Mouse (Mus musculus) limb, embryonic 12.5 days (tissue): ENCODE measurements at regions not wholly inside any gene's neighbourhood (a gene's known extent, or its start where the extent isn't known, plus 50 kb on each side); places are given as distances from the start of the nearest gene placed in this dataset.
"Not testable (repeated sequence)": the region's sequence is repeated elsewhere in the genome, so short reads cannot be mapped to it uniquely, and the experiment has no call there.

Source experiments
- ATAC-seq: fragments of 200-750 bp; cut with Nextera tagmentation; 2 replicates; pipeline ENCODE4 v1.8.0; 2017; ENCODE audit warnings: low read depth, moderate TSS enrichment; ENCODE audit not compliant: insufficient number of reproducible peaks, insufficient read depth, low FRiP score, low TSS enrichment
- H3K27ac ChIP-seq: fragments of 300-500 bp; sonication (generic); 2 replicates; pipeline ENCODE4 v1.5.1; 2016; ENCODE audit warnings: mild to moderate bottlenecking, moderate library complexity
- H3K27me3 ChIP-seq: fragments of 300-500 bp; sonication (generic); 2 replicates; pipeline ENCODE4 v1.6.1; 2016; ENCODE audit warnings: mild to moderate bottlenecking, moderate library complexity
- H3K36me3 ChIP-seq: fragments of 300-500 bp; sonication (generic); 2 replicates; pipeline ENCODE4 v1.6.1; 2016; ENCODE audit warnings: mild to moderate bottlenecking, moderate library complexity
- H3K4me1 ChIP-seq: fragments of 300-500 bp; sonication (generic); replicated peaks from 2 replicates; pipeline ENCODE4 v1.6.1; 2016
- H3K4me2 ChIP-seq: fragments of 300-500 bp; sonication (generic); 2 replicates; pipeline ENCODE4 v1.6.1; 2016; ENCODE audit warnings: mild to moderate bottlenecking, moderate library complexity
- H3K4me3 ChIP-seq: fragments of 300-500 bp; sonication (generic); replicated peaks from 2 replicates; pipeline ENCODE4 v1.5.1; 2016; ENCODE audit warnings: mild to moderate bottlenecking
- H3K9ac ChIP-seq: fragments of 300-500 bp; sonication (generic); replicated peaks from 2 replicates; pipeline ENCODE4 v1.6.1; 2016; ENCODE audit warnings: mild to moderate bottlenecking, moderate library complexity
- H3K9me3 ChIP-seq: fragments of 300-500 bp; sonication (generic); 2 replicates; pipeline ENCODE4 v1.6.1; 2016; ENCODE audit warnings: mild to moderate bottlenecking, moderate library complexity
- WGBS: fragments of 180-500 bp; shearing (Covaris S2); methylation state at CpG from one replicate; pipeline ENCODE4 v1.1.7; 2016; 5-methylcytosine and 5-hydroxymethylcytosine counted together

GRCm38 (mm10) chr19:18015371-18015770, 177.9 kb upstream of the Pcsk5 start:
- Histone ChIP-seq H3K4me1 (no peaks in the 10 kb centered on the region), H3K9ac (no peak overlapping the region), H3K9me3 (no peaks in the 10 kb centered on the region), H3K36me3 (no peaks in the 10 kb centered on the region), H3K4me3 (no peak overlapping the region), H3K27ac (no peak overlapping the region), H3K27me3 (no peaks in the 10 kb centered on the region), H3K4me2 (no peak overlapping the region)
- 85% methylated on average over 1 of the region's 1 CpGs for WGBS
- ATAC-seq = no peak

GRCm38 (mm10) chr19:18012029-18012428, 174.6 kb upstream of the Pcsk5 start:
- no peaks in the 10 kb centered on the region for H3K36me3 ChIP-seq
- no peaks in the 10 kb centered on the region for H3K9me3 ChIP-seq
- 78% methylated on average over 7 of the region's 7 CpGs for WGBS
- ATAC-seq = no peak
- no peaks in the 10 kb centered on the region for H3K4me1 ChIP-seq
- H3K4me2 ChIP-seq = no peak overlapping the region
- H3K4me3 ChIP-seq = no peak overlapping the region
- H3K27me3 ChIP-seq = no peaks in the 10 kb centered on the region
- no peak overlapping the region for H3K9ac ChIP-seq
- no peak overlapping the region for H3K27ac ChIP-seq

GRCm38 (mm10) chr19:17997561-17997960, 160.1 kb upstream of the Pcsk5 start:
- ATAC-seq = no peak
- H3K27ac ChIP-seq = no peak overlapping the region
- WGBS = 86% methylated on average over 3 of the region's 3 CpGs

GRCm38 (mm10) chr19:17983416-17983815, 146.0 kb upstream of the Pcsk5 start:
- H3K36me3 ChIP-seq = no peaks in the 10 kb centered on the region
- no peak overlapping the region for H3K27ac ChIP-seq
- no peaks in the 10 kb centered on the region for H3K4me1 ChIP-seq
- no peak overlapping the region for H3K4me3 ChIP-seq
- no peak overlapping the region for H3K9ac ChIP-seq
- no peaks in the 10 kb centered on the region for H3K27me3 ChIP-seq
- no peaks in the 10 kb centered on the region for H3K9me3 ChIP-seq
- WGBS = 90% methylated on average over 1 of the region's 1 CpGs
- no peak for ATAC-seq
- no peak overlapping the region for H3K4me2 ChIP-seq

More at GRCm38 (mm10) chr19:17997561-17997960, 160.1 kb upstream of the Pcsk5 start:
- H3K4me2 ChIP-seq = no peak overlapping the region
- H3K4me3 ChIP-seq = no peak overlapping the region
- H3K27me3 ChIP-seq = no peaks in the 10 kb centered on the region
- H3K9me3 ChIP-seq = no peaks in the 10 kb centered on the region
- no peaks in the 10 kb centered on the region for H3K36me3 ChIP-seq
- H3K9ac ChIP-seq = no peak overlapping the region
- H3K4me1 ChIP-seq = no peaks in the 10 kb centered on the region

- no peaks in the 10 kb centered on the region for H3K36me3 ChIP-seq
- H3K4me3 ChIP-seq = no peak overlapping the region
- no peak overlapping the region for H3K27ac ChIP-seq
- ATAC-seq = no peak
- H3K4me1 ChIP-seq = no peaks in the 10 kb centered on the region
- H3K27me3 ChIP-seq = no peaks in the 10 kb centered on the region
- no peak overlapping the region for H3K9ac ChIP-seq
- WGBS = 91% methylated on average over 1 of the region's 1 CpGs
- no peaks in the 10 kb centered on the region for H3K9me3 ChIP-seq
- H3K4me2 ChIP-seq = no peak overlapping the region
These were observed 128.1 kb upstream of the Pcsk5 start for GRCm38 (mm10) chr19:17965566-17965965.

- Histone ChIP-seq H3K27ac (no peak overlapping the region), H3K4me2 (no peak overlapping the region), H3K27me3 (no peaks in the 10 kb centered on the region), H3K9me3 (no peaks in the 10 kb centered on the region), H3K36me3 (no peaks in the 10 kb centered on the region), H3K9ac (no peak overlapping the region), H3K4me3 (no peak overlapping the region), H3K4me1 (no peaks in the 10 kb centered on the region)
- no peak for ATAC-seq
These were observed 121.0 kb upstream of the Pcsk5 start for GRCm38 (mm10) chr19:17958440-17958839.

GRCm38 (mm10) chr19:17932665-17933064, 95.2 kb upstream of the Pcsk5 start:
- no peaks in the 10 kb centered on the region for H3K36me3 ChIP-seq
- no peak overlapping the region for H3K9ac ChIP-seq
- no peak overlapping the region for H3K4me3 ChIP-seq
- H3K4me2 ChIP-seq = no peak overlapping the region
- no peaks in the 10 kb centered on the region for H3K9me3 ChIP-seq
- no peak for ATAC-seq
- H3K27ac ChIP-seq = no peak overlapping the region
- 74% methylated on average over 4 of the region's 4 CpGs for WGBS
- H3K4me1 ChIP-seq = no peaks in the 10 kb centered on the region
- H3K27me3 ChIP-seq = no peaks in the 10 kb centered on the region

GRCm38 (mm10) chr19:17927121-17927520, 89.7 kb upstream of the Pcsk5 start:
- H3K4me3 ChIP-seq, H3K4me2 ChIP-seq, H3K9ac ChIP-seq, H3K36me3 ChIP-seq, H3K27me3 ChIP-seq, H3K9me3 ChIP-seq, ATAC-seq, H3K27ac ChIP-seq, H3K4me1 ChIP-seq: not testable (repeated sequence)
- 94% methylated on average over 8 of the region's 8 CpGs for WGBS

GRCm38 (mm10) chr19:17907579-17907978, 70.1 kb upstream of the Pcsk5 start:
- no peak for ATAC-seq
- Histone ChIP-seq H3K4me2 (no peak overlapping the region), H3K4me1 (no peaks in the 10 kb centered on the region), H3K4me3 (no peak overlapping the region), H3K36me3 (no peaks in the 10 kb centered on the region), H3K9me3 (0 out of 2 replicates have a peak, but pooled peaks cover 11% of the 10 kb centered on the region), H3K27me3 (no peaks in the 10 kb centered on the region), H3K9ac (no peak overlapping the region), H3K27ac (no peak overlapping the region)
- 76% methylated on average over 1 of the region's 1 CpGs for WGBS

GRCm38 (mm10) chr19:17904120-17904519, 66.7 kb upstream of the Pcsk5 start:
- no peak for ATAC-seq
- H3K9me3 ChIP-seq = 0 out of 2 replicates have a peak, but pooled peaks cover 4% of the 10 kb centered on the region
- 94% methylated on average over 3 of the region's 3 CpGs for WGBS
- no peaks in the 10 kb centered on the region for H3K4me1 ChIP-seq
- H3K36me3 ChIP-seq = no peaks in the 10 kb centered on the region
- H3K4me3 ChIP-seq = no peak overlapping the region
- no peaks in the 10 kb centered on the region for H3K27me3 ChIP-seq
- H3K4me2 ChIP-seq = no peak overlapping the region
- no peak overlapping the region for H3K27ac ChIP-seq
- no peak overlapping the region for H3K9ac ChIP-seq

GRCm38 (mm10) chr19:17892615-17893014, 55.2 kb upstream of the Pcsk5 start:
- Histone ChIP-seq H3K27ac (no peak overlapping the region), H3K36me3 (no peaks in the 10 kb centered on the region), H3K4me2 (no peak overlapping the region), H3K9me3 (no peaks in the 10 kb centered on the region), H3K4me3 (no peak overlapping the region), H3K27me3 (no peaks in the 10 kb centered on the region), H3K9ac (no peak overlapping the region), H3K4me1 (no peaks in the 10 kb centered on the region)
- ATAC-seq = no peak
